ENCODE assay signal across 9 mouse cellular contexts in the genomic region with DNA sequence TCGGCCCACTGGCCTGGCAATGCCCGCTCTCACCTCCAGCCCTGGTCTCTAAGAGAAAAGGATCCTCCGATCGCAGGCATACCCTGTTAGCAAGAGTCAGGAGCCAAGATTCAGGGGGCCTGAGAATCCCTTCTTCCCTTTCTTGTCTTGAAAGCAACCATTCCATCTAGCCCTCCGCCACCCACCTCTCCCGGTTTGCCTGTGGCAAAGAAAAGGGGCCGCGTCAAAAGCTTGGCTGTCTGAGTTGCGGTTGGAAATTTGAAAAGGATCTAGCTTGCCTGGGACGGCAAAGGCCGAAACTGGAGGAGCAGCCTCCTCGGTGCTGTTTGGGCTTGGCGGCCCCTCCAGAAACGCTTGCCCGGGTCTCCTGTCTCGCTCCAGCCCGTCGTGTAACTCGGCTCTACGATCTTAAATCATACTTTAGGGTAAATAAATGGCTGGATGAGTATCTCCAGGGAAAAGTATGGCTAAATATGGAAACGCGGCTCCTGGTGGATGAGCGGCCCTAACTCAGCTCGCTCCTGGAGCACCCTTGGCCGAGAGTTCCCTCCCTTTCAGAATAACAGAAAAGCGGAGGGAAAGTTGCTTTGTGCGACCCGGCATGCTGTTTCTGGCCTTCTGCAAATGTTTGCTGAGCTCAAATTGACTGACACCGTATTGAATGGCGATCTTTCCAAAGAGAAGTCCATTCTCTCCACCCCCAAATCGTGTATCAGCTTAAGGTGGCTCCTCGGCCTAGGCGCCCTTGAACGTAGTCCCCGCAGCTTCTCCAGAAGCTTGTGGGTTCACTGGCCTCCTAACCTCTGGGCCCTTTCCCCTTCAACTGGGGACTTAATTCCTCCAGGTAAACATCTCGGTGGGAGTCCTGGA. TPM values are rescaled to one million over a fixed set of nuclear protein-coding genes. Genes with fewer than 3 reads are reported as not detected.
DNase-seq lines count a peak whose midpoint lies in the region; ATAC-seq and TF ChIP-seq lines count a peak whose summit lies in the region.
"Had no signal": no experiment of that assay in that cellular context is flagged by ENCODE, and none has a peak within 500 bp of the region (broad histone marks: within the 10 kb centered on the region; RNA-seq: fewer than 3 reads in every experiment).

No protein-coding gene starts in this region.

- whole genome bisulfite sequencing in lung, embryonic 14.5 days, result 7% methylated on average over 36 of the region's 36 CpGs
- 11% methylated on average over 36 of the region's 36 CpGs for WGBS in lung, adult 2 months
- whole genome bisulfite sequencing in limb, embryonic 13.5 days, result under 1% methylated on average over 36 of the region's 36 CpGs

- H3K36me3 ChIP-seq in lung, embryonic 14.5 days (ENCODE audit: insufficient read depth), result no peaks in the 10 kb centered on the region
- no peaks in the 10 kb centered on the region for H3K36me3 ChIP-seq in limb, embryonic 13.5 days

- peak; percentile 25 to 45 for DNase-seq in cerebellum, postnatal 10 days
- DNase-seq in cerebellum, postnatal 25 days, result no peak
- peak; percentile 31 for DNase-seq in lung, embryonic 14.5 days
- no peak for DNase-seq in lung, adult 2 months
- peak; percentile 27 for DNase-seq in yolk sac, embryonic 10.5 days (ENCODE audit: low spot score)
- no peak for DNase-seq in lung, postnatal 4 days

- no peaks in the 10 kb centered on the region for H3K9me3 ChIP-seq in lung, embryonic 14.5 days (ENCODE audit: low read depth, low read length)
- H3K9me3 ChIP-seq in limb, embryonic 13.5 days, result no peaks in the 10 kb centered on the region

- H3K27me3 ChIP-seq in lung, embryonic 14.5 days (ENCODE audit: insufficient read depth, low read length), result peaks cover 93% of the 10 kb centered on the region
- H3K27me3 ChIP-seq in limb, embryonic 13.5 days, result peaks cover 93% of the 10 kb centered on the region

- TF ChIP-seq CTCF in lung, embryonic 14.5 days (IDR thresholded peaks at IDR 0.05; ENCODE audit: low read depth), result no peak
- TF ChIP-seq CTCF in lung, adult 2 months (IDR thresholded peaks at IDR 0.05; ENCODE audit: insufficient read depth, low read length), result no peak

- H3K4me3 ChIP-seq in lung, embryonic 14.5 days (ENCODE audit: low read depth, low read length), result peak overlapping the region; percentile 8; the same call in 1 of the 2 replicates
- no peak overlapping the region for H3K4me3 ChIP-seq in lung, adult 2 months (replicated peaks; ENCODE audit: extremely low read depth, low read depth, low read length)
- peak overlapping the region; percentile 45 for H3K4me3 ChIP-seq in limb, embryonic 13.5 days

- ATAC-seq in lung, embryonic 14.5 days (ENCODE audit: insufficient read depth), result no peak
- ATAC-seq in limb, embryonic 13.5 days (ENCODE audit: low FRiP score, low read depth), result no peak
- ATAC-seq in CD4-positive, CD25-positive, alpha-beta regulatory T cell, adult 4 months, result no peak

- TF ChIP-seq POLR2A in lung, adult 2 months (IDR thresholded peaks at IDR 0.05; ENCODE audit: borderline replicate concordance, extremely low read depth, low read depth, low read length), result no peak

- H3K4me2 ChIP-seq in lung, embryonic 14.5 days, result peak overlapping the region; percentile 29; the same call in 1 of the 2 replicates
- peak overlapping the region; percentile 81 for H3K4me2 ChIP-seq in limb, embryonic 13.5 days (replicated peaks)

- no peak overlapping the region for H3K9ac ChIP-seq in lung, embryonic 14.5 days
- peak overlapping the region; percentile 45; the same call in 1 of the 2 replicates for H3K9ac ChIP-seq in limb, embryonic 13.5 days
- H3K9ac ChIP-seq: liver, embryonic 14.5 days had no signal

- H3K4me1 ChIP-seq in lung, embryonic 14.5 days (ENCODE audit: insufficient read depth), result no peaks in the 10 kb centered on the region
- no peaks in the 10 kb centered on the region for H3K4me1 ChIP-seq in lung, adult 2 months (ENCODE audit: control insufficient read depth, insufficient read depth, low read length)
- H3K4me1 ChIP-seq in limb, embryonic 13.5 days, result peaks cover 44% of the 10 kb centered on the region

- no peak overlapping the region for H3K27ac ChIP-seq in lung, embryonic 14.5 days (ENCODE audit: low read depth)
- H3K27ac ChIP-seq in limb, embryonic 13.5 days, result no peak overlapping the region
- H3K27ac ChIP-seq: liver, embryonic 14.5 days had no signal

RNA-seq across cellular contexts. Expression of a gene that starts 3.4 kb away (rescaled TPM):
- 0.87 and 5.1 TPM in 2 replicates for polyA plus RNA-seq in lung, embryonic 14.5 days (2014; fragmentation: Nextera tagmentation; extraction: Ambion mirVana)
- 0.96 and 2.1 TPM in 2 replicates for polyA plus RNA-seq in lung, adult 2 months (2012; rRNA removed)
- 21.2 and 26.3 TPM in 2 replicates for polyA plus RNA-seq in limb, embryonic 13.5 days (2015; fragmentation: Nextera tagmentation; extraction: Ambion mirVana)
- under 1 TPM; 0.42 to 0.55 TPM for polyA plus RNA-seq in CD4-positive, CD25-positive, alpha-beta regulatory T cell, adult 4 months (2017; shearing (Covaris generic))

Comparison
In these comparisons a context has a peak if more than half of its experiments do, and no peak if none do; other contexts are left out.
1. DNase-seq: peak in cerebellum, postnatal 10 days (2 of 2), lung, embryonic 14.5 days (single experiment) and yolk sac, embryonic 10.5 days (single experiment); none in cerebellum, postnatal 25 days (0 of 2), lung, adult 2 months (single experiment) and lung, postnatal 4 days (0 of 2).